Mouse (Mus musculus): Measurements from ENCODE around the gene Olah. TPM values are rescaled to one million over a fixed set of nuclear protein-coding genes. Genes with fewer than 3 reads are reported as not detected.
"Not testable (repeated sequence)": the region's sequence is repeated elsewhere in the genome, so short reads cannot be mapped to it uniquely, and the experiment has no call there.

Gene Olah
- not detected in 2 replicates for polyA plus RNA-seq (2016; fragmentation: Nextera tagmentation; extraction: Ambion mirVana)

GRCm38 (mm10) chr2:3397110-3397509 is at the start of gene Olah:
Olah (minus strand) TSS chr2:3397210.
- not testable (repeated sequence) for H3K36me3 ChIP-seq; H3K27me3 ChIP-seq; H3K9ac ChIP-seq; H3K4me3 ChIP-seq; H3K9me3 ChIP-seq; H3K27ac ChIP-seq; H3K4me1 ChIP-seq; H3K4me2 ChIP-seq (replicated peaks); ATAC-seq (ENCODE audit: insufficient number of reproducible peaks, insufficient read depth, low FRiP score, low TSS enrichment)
- 62% methylated on average over 10 of the region's 10 CpGs for WGBS

- Histone ChIP-seq H3K4me1 (no peaks in the 10 kb centered on the region), H3K36me3 (peaks cover 5% of the 10 kb centered on the region), H3K4me2 (replicated peaks) (no peak overlapping the region), H3K9ac (no peak overlapping the region), H3K4me3 (no peak overlapping the region), H3K9me3 (no peaks in the 10 kb centered on the region), H3K27me3 (no peaks in the 10 kb centered on the region), H3K27ac (no peak overlapping the region)
- no peak for ATAC-seq (ENCODE audit: insufficient number of reproducible peaks, insufficient read depth, low FRiP score, low TSS enrichment)
- WGBS: 92% methylated on average over 4 of the region's 4 CpGs
These were observed 49.0 kb upstream of the Olah start for GRCm38 (mm10) chr2:3445984-3446383.

- ATAC-seq (ENCODE audit: insufficient number of reproducible peaks, insufficient read depth, low FRiP score, low TSS enrichment): no peak
- H3K36me3 ChIP-seq: peaks cover 5% of the 10 kb centered on the region; the same call in 1 of the 2 replicates
- no peak overlapping the region for H3K27ac ChIP-seq
- H3K9me3 ChIP-seq: no peaks in the 10 kb centered on the region
- no peak overlapping the region for H3K4me3 ChIP-seq
- no peaks in the 10 kb centered on the region for H3K27me3 ChIP-seq
- H3K4me2 ChIP-seq (replicated peaks): no peak overlapping the region
- no peak overlapping the region for H3K9ac ChIP-seq
- H3K4me1 ChIP-seq: no peaks in the 10 kb centered on the region
- 82% methylated on average over 7 of the region's 7 CpGs for WGBS
These were observed 47.2 kb upstream of the Olah start for GRCm38 (mm10) chr2:3444206-3444605.

- no peak overlapping the region for H3K4me2 ChIP-seq (replicated peaks)
- no peaks in the 10 kb centered on the region for H3K36me3 ChIP-seq
- ATAC-seq (ENCODE audit: insufficient number of reproducible peaks, insufficient read depth, low FRiP score, low TSS enrichment): no peak
- no peak overlapping the region for H3K4me3 ChIP-seq
- H3K27me3 ChIP-seq: no peaks in the 10 kb centered on the region
- no peak overlapping the region for H3K27ac ChIP-seq
- no peak overlapping the region for H3K9ac ChIP-seq
- 46% methylated on average over 7 of the region's 7 CpGs for WGBS
- H3K4me1 ChIP-seq: no peaks in the 10 kb centered on the region
- H3K9me3 ChIP-seq: no peaks in the 10 kb centered on the region
These were observed 40.9 kb upstream of the Olah start for GRCm38 (mm10) chr2:3437956-3438355.

GRCm38 (mm10) chr2:3435369-3436061 is 38.5 kb upstream of the Olah start:
- H3K27ac ChIP-seq: no peak overlapping the region
- no peaks in the 10 kb centered on the region for H3K27me3 ChIP-seq
- no peak for ATAC-seq (ENCODE audit: insufficient number of reproducible peaks, insufficient read depth, low FRiP score, low TSS enrichment)
- H3K36me3 ChIP-seq: no peaks in the 10 kb centered on the region
- no peak overlapping the region for H3K4me2 ChIP-seq (replicated peaks)
- 88% methylated on average over 6 of the region's 6 CpGs for WGBS
- H3K9me3 ChIP-seq: no peaks in the 10 kb centered on the region
- H3K4me3 ChIP-seq: no peak overlapping the region
- H3K4me1 ChIP-seq: no peaks in the 10 kb centered on the region
- no peak overlapping the region for H3K9ac ChIP-seq

GRCm38 (mm10) chr2:3430956-3431355 is 33.9 kb upstream of the Olah start:
- Histone ChIP-seq H3K4me1 (no peaks in the 10 kb centered on the region), H3K4me3 (no peak overlapping the region), H3K27ac (no peak overlapping the region), H3K9me3 (no peaks in the 10 kb centered on the region), H3K27me3 (no peaks in the 10 kb centered on the region), H3K36me3 (no peaks in the 10 kb centered on the region), H3K9ac (no peak overlapping the region), H3K4me2 (replicated peaks) (no peak overlapping the region)
- ATAC-seq (ENCODE audit: insufficient number of reproducible peaks, insufficient read depth, low FRiP score, low TSS enrichment): no peak
- WGBS: 74% methylated on average over 9 of the region's 9 CpGs

- Histone ChIP-seq H3K27ac (no peak overlapping the region), H3K4me3 (peak overlapping the region; percentile 54), H3K36me3 (no peaks in the 10 kb centered on the region), H3K9ac (peak overlapping the region; percentile 42), H3K4me1 (peaks cover 10% of the 10 kb centered on the region; the same call in 1 of the 2 replicates), H3K4me2 (replicated peaks) (peak overlapping the region; percentile 85), H3K27me3 (no peaks in the 10 kb centered on the region), H3K9me3 (no peaks in the 10 kb centered on the region)
- 8% methylated on average over 9 of the region's 10 CpGs for WGBS
- ATAC-seq (ENCODE audit: insufficient number of reproducible peaks, insufficient read depth, low FRiP score, low TSS enrichment): no peak
These were observed 27.5 kb upstream of the Olah start for GRCm38 (mm10) chr2:3424579-3424910.

- no peaks in the 10 kb centered on the region for H3K36me3 ChIP-seq
- H3K9me3 ChIP-seq: no peaks in the 10 kb centered on the region
- 1% methylated on average over 29 of the region's 29 CpGs for WGBS
- H3K27ac ChIP-seq: no peak within 1 kb of the TSS
- peak within 1 kb of the TSS; percentile 54 for H3K4me3 ChIP-seq
- peak within 1 kb of the TSS; percentile 42 for H3K9ac ChIP-seq
- no peaks in the 10 kb centered on the region for H3K27me3 ChIP-seq
- ATAC-seq (ENCODE audit: insufficient number of reproducible peaks, insufficient read depth, low FRiP score, low TSS enrichment): peak; percentile 96
- peaks cover 10% of the 10 kb centered on the region; the same call in 1 of the 2 replicates for H3K4me1 ChIP-seq
- H3K4me2 ChIP-seq (replicated peaks): peak within 1 kb of the TSS; percentile 85
These were observed 27.0 kb upstream of the Olah start, which contains the start of gene Dclre1c for GRCm38 (mm10) chr2:3423841-3424578. Dclre1c (plus strand) TSS chr2:3424131.

GRCm38 (mm10) chr2:3422548-3422947 is 25.5 kb upstream of the Olah start, which contains the start of gene Meig1:
Meig1 (minus strand) TSS chr2:3422648.
- Histone ChIP-seq H3K36me3 (no peaks in the 10 kb centered on the region), H3K9me3 (no peaks in the 10 kb centered on the region), H3K27ac (no peak within 1 kb of the TSS), H3K9ac (no peak within 1 kb of the TSS), H3K4me2 (replicated peaks) (peak within 1 kb of the TSS; percentile 85; the same call in 1 of the 2 replicates), H3K27me3 (peaks cover 7% of the 10 kb centered on the region; the same call in 1 of the 2 replicates), H3K4me1 (peaks cover 10% of the 10 kb centered on the region; the same call in 1 of the 2 replicates), H3K4me3 (no peak within 1 kb of the TSS)
- ATAC-seq (ENCODE audit: insufficient number of reproducible peaks, insufficient read depth, low FRiP score, low TSS enrichment): no peak
- WGBS: 69% methylated on average over 3 of the region's 3 CpGs

GRCm38 (mm10) chr2:3420157-3420556 is 23.1 kb upstream of the Olah start:
- no peak overlapping the region for H3K4me3 ChIP-seq
- WGBS: 51% methylated on average over 4 of the region's 4 CpGs
- no peak for ATAC-seq (ENCODE audit: insufficient number of reproducible peaks, insufficient read depth, low FRiP score, low TSS enrichment)

GRCm38 (mm10) chr2:3418883-3419431 is 21.9 kb upstream of the Olah start:
- H3K9ac ChIP-seq: 0 out of 2 replicates have a peak overlapping the region, but pooled peaks have one; percentile 30
- peak; percentile 93 for ATAC-seq (ENCODE audit: insufficient number of reproducible peaks, insufficient read depth, low FRiP score, low TSS enrichment)

More at GRCm38 (mm10) chr2:3420157-3420556, 23.1 kb upstream of the Olah start:
- Histone ChIP-seq H3K9ac (no peak overlapping the region), H3K4me1 (peaks cover 10% of the 10 kb centered on the region; the same call in 1 of the 2 replicates), H3K36me3 (no peaks in the 10 kb centered on the region), H3K27ac (no peak overlapping the region), H3K4me2 (replicated peaks) (no peak overlapping the region), H3K9me3 (no peaks in the 10 kb centered on the region), H3K27me3 (peaks cover 7% of the 10 kb centered on the region; the same call in 1 of the 2 replicates)

More at GRCm38 (mm10) chr2:3418883-3419431, 21.9 kb upstream of the Olah start:
- Histone ChIP-seq H3K27ac (no peak overlapping the region), H3K27me3 (peaks cover 7% of the 10 kb centered on the region; the same call in 1 of the 2 replicates), H3K4me1 (peaks cover 4% of the 10 kb centered on the region; the same call in 1 of the 2 replicates), H3K36me3 (no peaks in the 10 kb centered on the region), H3K9me3 (no peaks in the 10 kb centered on the region), H3K4me3 (peak overlapping the region; percentile 54), H3K4me2 (replicated peaks) (peak overlapping the region; percentile 75)
- 3% methylated on average over 38 of the region's 38 CpGs for WGBS
